Mouse (Mus musculus) lung, adult 10 weeks (tissue): Measurements from ENCODE around the gene Slc35f5. TPM values are rescaled to one million over a fixed set of nuclear protein-coding genes. Genes with fewer than 3 reads are reported as not detected.

Source experiments
- polyA plus RNA-seq: library from polyadenylated mRNA; stranded (reverse); fragments of 350-450 nt; fragmentation: Illumina TruSeq; extraction: RNeasy Lipid Tissue Mini Kit (QIAGEN cat#74804); gene quantifications from one replicate; pipeline ENCODE4 v1.2.3, GENCODE M21; 2014; ENCODE audit warnings: low read depth, low replicate concordance; ENCODE audit not compliant: insufficient read depth

Gene Slc35f5
- 26.3 TPM for polyA plus RNA-seq

DNA sequence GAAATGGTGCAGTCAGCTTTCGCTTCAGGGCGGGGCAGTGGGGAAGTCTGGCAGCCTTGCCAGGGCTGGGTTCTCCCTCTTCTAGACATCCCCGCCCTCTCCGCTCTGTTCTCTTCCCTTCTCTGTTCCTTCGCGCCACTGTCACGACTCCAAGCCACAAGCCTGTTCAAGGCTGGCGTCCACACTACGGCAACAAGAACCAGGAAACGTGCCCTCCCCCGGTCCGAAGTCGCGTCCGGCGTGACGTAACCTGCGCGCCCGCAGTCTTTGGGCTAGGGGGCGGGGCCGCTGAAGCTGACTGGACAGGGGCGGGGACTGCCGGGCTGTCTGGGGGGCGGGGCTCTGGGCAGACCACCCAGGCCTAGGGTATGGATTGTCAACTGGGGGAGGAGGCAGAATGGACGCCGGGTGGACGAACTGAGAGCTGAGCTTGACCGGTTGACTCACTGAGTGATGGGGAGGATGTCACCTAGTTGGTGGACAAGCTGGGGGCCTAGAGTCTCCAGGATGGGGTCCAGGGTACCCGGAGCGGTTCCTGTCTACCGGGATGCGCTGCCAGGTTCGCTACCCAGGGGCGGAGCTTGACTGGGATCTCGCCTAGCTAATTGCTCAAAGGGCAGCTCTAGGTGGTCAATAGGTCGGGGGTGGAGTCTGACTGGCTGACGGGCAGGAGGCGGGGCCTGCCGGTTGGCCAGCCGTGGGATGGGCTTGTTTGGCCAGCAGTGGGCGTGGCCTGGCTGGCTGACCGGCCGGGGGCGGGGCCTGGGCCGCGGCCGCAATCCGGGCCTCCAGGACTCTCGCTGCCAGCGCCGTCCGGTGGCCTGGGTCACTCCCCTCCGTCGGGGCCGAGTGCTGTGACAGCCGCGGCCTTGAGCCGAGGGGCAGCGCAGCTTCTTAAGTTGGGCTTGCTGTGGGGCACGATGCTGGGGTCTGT is at the start of gene Slc35f5:
Slc35f5 (plus strand) TSS at position 337 of the 934 bp plus-strand sequence.

Other genes with a start within 250 kb of the Slc35f5 start
- 149 TPM for gene Actr3, start 124.9 kb upstream of the Slc35f5 start, polyA plus RNA-seq
- 2.3 TPM for gene Gpr39, start 116.4 kb downstream of the Slc35f5 start, polyA plus RNA-seq